Mouse (Mus musculus): Measurements from ENCODE around the gene Pkdrej.
"Not testable (repeated sequence)": the region's sequence is repeated elsewhere in the genome, so short reads cannot be mapped to it uniquely, and the experiment has no call there.

Pkdrej gene

DNA sequence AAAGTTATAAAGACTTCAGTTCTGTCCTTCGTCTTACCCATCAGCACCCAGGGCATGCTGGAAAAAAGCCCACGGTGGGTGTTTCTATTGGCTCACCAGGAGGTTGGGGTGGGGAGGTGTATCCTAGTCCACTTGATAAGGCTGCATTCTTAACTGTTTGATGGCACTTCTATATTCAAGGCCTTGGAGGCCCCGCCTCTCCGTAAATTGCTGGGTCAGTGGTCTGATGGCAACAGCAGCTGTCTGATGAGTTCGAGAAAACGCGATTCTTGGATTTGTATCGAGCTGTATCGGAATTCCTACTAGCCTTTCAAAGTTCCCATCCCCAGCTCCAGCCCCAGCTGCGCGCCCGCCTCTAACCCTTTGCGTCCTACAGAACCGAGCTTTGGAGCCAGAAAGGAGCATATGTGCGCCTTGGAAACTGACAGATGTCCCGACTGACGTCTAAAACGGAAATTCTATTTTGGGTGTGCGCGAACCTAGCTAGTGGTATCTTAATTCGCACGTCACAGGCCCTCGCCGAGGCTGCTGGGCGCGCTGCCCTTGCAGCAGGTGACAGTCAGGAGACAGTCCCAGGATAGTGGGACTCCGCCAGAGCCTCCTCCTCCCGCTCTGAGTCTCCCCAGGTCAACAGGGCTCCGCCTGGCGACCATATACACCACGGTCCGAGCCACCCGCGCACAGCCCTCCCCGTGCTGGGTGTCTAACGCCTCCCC is 10.6 kb downstream of the Pkdrej start:
- ATAC-seq (ENCODE audit: insufficient number of reproducible peaks, low FRiP score, low TSS enrichment) = peak; percentile 83

DNA sequence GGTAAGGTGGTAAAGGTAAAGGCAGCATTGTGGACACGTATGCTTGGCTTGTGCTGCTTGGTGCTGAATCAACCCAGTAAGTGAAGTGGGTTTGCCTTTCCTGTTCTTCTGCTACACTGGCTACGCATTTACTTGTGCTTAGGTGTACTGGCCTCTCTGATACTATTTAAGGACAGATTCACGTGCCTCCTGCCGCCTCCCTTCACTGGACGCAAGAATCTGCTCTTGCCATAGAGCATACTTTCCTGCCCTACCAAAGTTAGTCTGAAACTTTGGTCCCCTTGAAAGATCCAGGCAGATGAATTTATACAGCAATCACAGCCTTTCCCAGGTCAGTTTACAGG is 11.1 kb downstream of the Pkdrej start:
- no peak for ATAC-seq (ENCODE audit: insufficient number of reproducible peaks, low FRiP score, low TSS enrichment)

DNA sequence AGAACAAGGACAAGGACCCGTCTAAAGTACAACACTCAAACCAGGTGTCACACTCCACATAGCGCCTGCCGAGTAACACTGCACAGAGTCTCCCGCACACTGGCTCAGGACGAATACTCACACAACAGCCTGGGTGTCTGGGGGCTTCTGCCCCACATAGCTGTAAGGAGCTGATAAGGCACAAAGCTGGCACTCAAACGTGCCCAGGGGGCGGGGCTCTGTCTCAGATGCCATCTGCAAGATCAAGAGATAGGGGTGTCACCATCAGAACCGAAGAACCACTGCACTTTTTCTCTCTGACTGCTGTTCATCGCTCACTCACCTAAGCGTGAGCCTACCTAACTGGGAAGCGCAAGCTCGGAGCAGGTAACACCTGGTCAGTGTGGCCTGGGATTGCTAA is 12.4 kb downstream of the Pkdrej start:
- no peak for ATAC-seq (ENCODE audit: insufficient number of reproducible peaks, low FRiP score, low TSS enrichment)

DNA sequence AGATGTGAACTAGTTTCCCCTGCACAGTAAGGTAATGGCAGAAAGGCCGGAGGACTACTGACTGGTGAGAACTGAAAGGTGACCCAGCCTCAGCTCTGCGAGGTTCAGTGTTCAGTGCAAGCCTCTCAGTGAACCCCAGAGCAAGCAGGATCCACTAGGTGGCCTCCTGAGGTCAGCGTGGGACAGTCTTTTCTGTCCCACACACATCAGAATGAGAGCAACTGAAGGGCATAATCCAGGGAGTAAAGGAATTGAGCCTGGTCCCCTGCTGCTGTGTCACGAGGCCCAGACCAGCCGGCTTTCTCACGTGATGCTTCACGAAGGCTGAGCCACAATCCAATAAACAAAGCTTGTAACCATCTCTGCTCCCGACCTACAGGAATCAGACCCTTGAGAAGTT is 13.1 kb downstream of the Pkdrej start:
- ATAC-seq (ENCODE audit: insufficient number of reproducible peaks, low FRiP score, low TSS enrichment) = no peak

DNA sequence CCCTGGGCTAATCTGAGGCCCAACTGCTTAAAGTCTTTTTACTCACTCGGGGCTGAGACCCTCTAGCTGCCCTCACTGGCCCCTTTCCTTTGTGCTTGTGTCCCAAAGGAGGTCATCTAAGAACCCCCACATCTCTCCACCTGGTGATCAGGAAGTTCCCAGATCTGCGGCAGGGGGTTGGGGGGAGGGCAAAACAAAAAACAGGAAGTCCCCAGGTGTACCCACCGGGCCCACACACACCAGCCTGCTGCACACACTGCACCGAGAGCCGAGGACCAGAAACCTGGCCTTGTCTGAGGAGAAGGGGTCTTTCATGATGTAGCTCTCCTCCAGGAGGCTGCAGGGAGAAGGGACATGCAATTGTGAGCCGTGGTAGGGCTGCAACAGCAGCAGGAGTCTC is 13.5 kb downstream of the Pkdrej start:
- no peak for ATAC-seq (ENCODE audit: insufficient number of reproducible peaks, low FRiP score, low TSS enrichment)

DNA sequence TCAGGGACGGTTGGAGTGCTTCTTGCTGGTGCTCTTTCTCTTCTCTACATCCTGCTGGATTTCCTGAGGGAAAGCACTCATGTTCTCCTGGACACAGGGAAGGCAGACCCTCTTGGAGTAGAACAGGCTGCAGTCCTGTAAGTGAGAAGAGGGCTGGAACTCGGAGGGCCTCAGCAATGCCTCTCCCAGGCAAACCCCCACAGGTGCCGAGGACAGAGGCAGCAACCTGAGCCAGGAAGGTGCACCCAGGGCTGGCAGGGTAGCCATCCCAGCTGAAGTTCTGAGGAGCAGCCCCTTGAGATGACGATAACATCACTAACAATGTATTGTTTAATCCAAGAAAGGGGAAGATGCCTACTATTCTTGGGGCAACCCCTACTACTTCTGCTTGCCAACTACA is 14.1 kb downstream of the Pkdrej start:
- no peak for ATAC-seq (ENCODE audit: insufficient number of reproducible peaks, low FRiP score, low TSS enrichment)

DNA sequence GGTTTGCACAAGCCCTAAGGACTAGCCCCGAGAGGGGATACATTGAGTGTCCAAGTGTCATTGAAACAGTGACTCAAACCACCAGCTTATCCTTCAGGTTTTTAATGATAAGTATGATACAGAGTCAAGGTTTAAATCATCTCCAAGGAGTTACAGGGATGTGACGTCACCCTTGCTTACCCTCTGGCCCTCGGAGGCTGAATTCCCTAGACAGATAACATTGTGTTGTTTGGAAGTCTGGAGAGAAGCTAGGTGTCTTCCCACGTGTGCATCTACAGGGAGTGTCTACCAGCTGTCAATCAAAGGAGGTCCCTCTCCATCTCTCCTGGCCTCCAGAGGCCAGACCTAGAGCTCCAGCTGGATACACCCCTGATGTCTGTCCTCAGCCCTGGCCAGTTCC is 14.6 kb downstream of the Pkdrej start:
- ATAC-seq (ENCODE audit: insufficient number of reproducible peaks, low FRiP score, low TSS enrichment) = no peak

DNA sequence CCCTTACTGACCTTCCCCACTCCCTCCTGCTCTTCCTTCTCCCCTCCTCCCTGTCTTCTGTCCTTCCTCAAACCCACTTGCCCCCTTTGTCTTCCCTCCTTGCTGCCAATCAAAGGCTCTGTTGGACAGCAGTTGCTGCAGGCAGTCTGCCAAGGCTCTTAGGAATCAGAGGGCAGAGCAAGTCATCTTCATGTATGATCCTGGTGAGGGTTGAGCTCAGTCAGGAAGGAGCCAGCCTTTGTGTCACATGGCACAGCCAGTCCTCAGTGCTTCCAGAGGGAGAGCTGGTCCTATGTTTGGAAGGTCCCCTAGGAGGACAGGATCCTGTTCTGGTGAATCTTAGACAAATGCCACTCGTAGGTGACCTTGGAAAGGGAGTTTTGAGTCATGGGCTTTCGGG is 18.6 kb downstream of the Pkdrej start:
- ATAC-seq (ENCODE audit: insufficient number of reproducible peaks, low FRiP score, low TSS enrichment) = no peak

DNA sequence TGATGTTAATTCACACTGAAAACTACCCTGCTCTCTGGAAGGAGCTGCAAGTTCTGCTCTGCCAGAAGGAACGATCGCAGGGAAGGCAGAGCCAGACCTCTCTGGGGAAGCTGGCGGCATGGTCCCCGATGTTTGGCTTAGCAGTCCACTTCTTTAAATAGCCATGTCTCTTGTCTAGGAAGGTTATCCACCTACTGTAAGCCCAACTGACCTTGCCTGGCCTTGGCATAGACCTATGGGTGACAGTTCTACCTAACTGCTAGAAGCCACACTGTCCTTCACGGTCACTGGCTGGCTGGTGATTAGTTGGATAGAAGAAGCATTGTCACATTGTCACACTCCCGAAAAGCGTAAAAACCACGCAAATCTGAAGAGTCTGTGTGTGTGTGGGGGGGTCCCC is 22.9 kb downstream of the Pkdrej start:
- no peak for ATAC-seq (ENCODE audit: insufficient number of reproducible peaks, low FRiP score, low TSS enrichment)

DNA sequence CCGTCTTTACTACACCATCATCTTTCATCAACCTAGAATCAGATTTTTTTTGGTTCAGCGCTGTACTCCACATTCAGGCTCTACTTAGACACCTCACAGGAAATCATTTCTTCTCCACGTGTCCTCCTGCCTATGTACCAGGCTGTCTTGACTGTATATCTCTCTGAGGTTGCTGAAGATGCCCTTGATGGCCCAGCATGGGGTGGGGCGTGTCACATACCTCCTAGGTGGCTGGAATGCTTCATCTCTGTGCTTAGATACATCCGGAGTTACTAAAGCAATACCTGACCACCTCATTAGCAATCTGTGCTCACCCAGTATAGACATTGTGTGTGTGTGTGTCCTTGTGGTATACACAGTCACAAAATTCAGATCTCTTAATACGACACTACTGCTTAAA is 26.0 kb downstream of the Pkdrej start:
- no peak for ATAC-seq (ENCODE audit: insufficient number of reproducible peaks, low FRiP score, low TSS enrichment)

DNA sequence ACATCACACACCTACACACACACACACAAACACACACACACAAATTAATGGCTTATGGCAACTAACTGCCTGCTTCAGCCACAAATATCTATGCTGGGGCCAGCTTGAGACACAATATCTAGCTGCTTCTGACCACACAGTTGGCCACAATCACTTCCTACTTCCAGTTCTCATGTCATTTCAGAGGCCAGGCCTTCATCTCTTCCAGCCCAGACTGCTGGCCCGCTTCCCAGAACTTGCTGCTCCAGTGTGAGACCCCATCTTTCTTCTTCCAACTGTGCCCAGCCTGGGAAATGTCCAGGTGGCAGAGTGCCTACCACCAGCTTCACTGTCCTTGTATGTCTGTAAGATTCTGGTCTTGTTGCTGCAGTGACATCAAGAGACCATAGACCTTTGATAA is 28.7 kb downstream of the Pkdrej start:
- no peak for ATAC-seq (ENCODE audit: insufficient number of reproducible peaks, low FRiP score, low TSS enrichment)

DNA sequence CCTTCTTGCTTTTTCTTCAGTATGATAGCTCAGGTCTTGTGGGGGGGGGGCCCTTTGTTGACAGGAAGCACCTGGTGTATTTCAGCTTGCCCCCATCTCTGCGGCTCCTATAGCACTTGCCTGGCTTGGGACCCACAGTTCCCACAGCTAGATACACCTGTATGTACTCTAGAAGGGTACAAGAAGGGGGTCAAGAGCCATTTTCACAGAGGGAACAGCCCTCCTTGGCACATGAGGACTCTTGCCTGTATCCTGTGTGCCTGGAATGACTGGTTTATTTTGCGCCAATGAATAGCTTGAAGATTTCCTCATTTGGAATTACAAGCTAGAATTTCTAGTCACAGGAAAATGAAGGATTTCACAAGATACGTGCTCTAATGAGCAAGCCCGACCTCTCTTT is 30.1 kb downstream of the Pkdrej start:
- no peak for ATAC-seq (ENCODE audit: insufficient number of reproducible peaks, low FRiP score, low TSS enrichment)

DNA sequence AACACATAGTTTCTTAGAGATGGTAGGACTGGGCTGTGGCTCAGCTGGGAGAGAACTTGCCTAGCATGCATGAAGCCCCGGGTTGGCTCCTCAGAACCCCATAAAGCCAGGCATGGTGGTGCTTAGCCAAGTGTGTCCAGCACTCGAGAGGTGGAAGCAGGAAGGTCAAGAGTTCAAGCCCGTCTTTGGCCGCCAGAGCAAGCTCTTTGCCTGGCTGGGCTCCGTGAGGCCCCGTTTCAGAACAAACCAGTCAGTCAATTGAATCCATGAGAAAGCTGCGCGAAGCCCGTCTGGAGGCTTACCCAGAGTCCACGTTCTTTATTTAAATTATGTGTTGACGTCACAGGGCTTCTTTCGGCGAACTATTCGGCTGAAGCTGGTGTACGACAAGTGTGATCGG is 32.9 kb downstream of the Pkdrej start:
- ATAC-seq (ENCODE audit: insufficient number of reproducible peaks, low FRiP score, low TSS enrichment) = no peak

DNA sequence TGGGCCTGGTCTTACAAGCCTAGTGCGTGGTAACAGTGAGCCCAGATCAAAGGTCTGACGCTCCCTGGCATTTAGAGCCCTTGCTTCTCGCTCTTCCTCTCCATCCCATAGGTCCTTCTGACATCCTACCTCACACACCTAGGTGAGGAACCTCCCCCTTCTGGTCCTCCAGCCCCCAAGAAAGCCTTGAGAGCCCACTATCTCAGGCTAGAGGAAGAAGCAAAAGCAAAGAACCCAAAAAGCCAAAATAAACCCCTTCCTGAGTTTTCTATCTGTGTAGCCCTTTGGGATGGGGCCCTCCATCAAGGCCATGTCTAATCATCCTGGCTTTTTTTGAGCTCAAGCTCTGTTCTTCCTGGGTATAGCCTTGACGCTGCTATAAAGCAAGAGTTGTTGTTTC is 33.5 kb downstream of the Pkdrej start:
- no peak for ATAC-seq (ENCODE audit: insufficient number of reproducible peaks, low FRiP score, low TSS enrichment)

DNA sequence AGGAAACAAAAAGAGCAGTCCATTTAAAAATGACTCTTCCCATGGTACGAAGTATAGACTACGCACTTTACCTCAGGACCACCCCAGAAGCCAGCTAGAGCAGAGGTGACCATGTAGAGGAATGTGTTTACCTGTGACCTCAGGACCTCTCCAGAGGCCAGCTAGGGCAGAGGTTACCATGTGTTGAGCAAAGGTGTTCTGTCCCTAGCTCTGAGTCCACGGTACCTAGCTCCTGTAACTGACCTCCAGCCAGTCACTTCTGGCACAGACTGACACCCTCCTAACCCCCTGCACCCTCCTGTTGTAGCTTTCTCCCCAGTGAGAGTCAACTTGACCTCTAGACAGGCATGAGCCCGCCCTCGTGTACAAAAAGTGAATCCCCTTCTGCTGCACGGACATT is 34.1 kb downstream of the Pkdrej start:
- ATAC-seq (ENCODE audit: insufficient number of reproducible peaks, low FRiP score, low TSS enrichment) = no peak

DNA sequence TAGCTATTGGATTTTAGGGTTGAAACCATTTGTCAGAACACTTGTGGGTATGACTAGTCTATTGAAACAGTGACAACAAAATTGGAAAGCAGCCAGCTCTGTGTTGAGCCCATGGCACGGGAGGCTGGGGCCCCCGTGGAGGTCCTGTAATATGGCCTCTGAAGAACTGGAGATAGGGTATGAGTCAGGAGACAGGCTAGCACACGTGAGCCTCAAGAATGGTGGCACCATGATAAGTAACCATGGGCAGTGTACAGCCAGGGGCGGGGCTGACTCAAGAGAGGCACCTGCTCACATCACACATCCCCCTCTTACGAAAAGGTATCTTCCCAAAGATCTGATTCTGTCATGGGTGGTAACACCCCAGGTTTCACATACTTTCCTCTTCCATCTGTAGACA is 34.8 kb downstream of the Pkdrej start:
- ATAC-seq (ENCODE audit: insufficient number of reproducible peaks, low FRiP score, low TSS enrichment) = no peak

DNA sequence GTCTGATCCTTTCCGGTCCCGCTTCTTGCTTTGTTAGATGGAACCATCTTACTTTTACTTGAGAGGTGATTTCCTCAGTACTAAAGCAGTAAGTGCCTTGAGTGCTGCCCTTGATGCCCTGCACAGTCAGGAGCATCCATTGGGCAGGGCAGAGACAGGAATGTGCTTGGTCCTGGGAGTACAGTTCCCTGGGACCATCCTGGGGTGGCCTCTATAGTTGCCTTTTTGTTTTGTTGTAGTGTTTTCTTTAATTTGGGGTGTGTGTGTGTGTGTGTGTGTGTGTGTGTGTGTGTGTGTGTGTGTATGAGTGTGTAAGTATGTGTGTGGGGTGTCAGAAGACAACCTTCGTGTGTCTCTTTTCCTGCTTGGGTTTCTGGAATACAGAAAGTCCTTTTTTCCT is 37.2 kb downstream of the Pkdrej start:
- ATAC-seq (ENCODE audit: insufficient number of reproducible peaks, low FRiP score, low TSS enrichment) = no peak

DNA sequence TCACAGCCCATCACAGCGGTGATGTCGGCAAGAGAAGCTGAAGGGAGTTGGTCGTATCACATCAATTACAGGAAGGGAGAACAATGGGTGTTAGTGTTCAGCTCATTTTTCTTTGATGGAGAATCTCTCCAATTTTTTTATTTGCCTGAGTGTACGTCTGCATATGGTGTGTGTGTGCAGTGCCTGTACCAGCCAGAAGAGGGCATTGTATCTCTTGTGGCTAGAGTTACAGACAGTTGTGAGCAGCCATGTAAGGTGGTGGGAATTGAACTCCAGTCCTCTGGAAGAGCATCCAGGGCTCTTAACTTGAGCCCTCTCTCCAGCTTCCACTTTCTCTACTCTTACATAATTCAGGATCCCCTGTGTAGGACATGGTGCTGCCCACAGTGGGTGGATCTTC is 38.4 kb downstream of the Pkdrej start:
- no peak for ATAC-seq (ENCODE audit: insufficient number of reproducible peaks, low FRiP score, low TSS enrichment)

DNA sequence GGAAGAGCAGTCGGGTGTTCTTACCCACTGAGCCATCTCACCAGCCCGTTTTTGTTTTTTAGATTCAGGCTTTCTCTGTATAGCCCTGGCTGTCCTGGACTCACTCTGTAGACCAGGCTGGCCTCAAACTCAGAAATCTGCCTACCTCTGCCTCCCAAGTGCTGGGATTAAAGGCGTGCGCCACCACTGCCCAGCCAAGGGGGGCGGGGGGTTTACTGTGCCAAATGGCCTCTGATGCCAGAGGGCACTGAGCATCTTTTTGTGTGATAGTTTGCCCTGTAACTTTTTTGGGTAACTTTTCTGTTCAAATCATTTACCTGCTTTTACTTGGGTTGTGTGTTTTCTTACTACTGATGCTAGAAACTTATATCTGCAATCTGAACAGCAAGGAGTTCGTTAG is 42.6 kb downstream of the Pkdrej start:
- ATAC-seq (ENCODE audit: insufficient number of reproducible peaks, low FRiP score, low TSS enrichment) = not testable (repeated sequence)

DNA sequence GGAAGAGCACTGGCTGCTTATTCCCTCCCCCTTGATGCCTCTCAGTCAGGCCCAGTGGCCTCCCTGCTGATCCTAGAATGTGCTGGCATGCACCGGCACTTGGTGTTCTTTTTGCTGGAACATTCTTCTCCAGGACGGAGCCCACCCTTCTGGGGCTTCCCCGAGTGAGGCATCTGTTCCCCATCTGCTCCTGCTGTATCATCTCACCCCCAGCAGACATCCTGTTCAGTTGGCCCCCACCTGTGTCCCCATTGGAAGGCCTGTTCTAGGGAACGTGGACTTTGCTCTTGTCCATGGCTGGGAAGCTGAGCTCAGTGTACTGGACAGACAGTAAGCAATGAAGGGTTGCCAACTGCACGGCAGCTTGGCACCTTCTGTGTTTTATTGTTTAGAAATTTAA is 44.8 kb downstream of the Pkdrej start:
- ATAC-seq (ENCODE audit: insufficient number of reproducible peaks, low FRiP score, low TSS enrichment) = no peak

DNA sequence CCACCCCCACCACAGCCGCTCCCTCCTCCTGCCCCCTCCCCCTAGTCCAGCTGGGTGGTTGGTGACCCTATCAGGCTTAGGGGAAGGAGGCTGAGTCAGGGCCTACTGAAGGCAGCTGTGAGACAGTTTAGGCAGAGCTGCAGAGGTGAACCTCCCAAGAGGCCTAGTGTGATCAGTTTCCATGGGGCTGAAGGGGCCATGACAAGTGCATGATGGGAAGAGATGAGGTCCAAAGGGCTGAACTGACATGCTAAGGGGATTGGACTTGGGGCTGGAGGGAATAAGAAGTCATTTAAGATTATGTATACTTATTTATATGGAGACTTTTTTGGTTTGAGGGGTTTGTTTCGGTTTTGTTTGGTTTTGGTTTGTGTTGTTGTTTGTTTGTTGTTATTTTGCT is 45.3 kb downstream of the Pkdrej start:
- no peak for ATAC-seq (ENCODE audit: insufficient number of reproducible peaks, low FRiP score, low TSS enrichment)

DNA sequence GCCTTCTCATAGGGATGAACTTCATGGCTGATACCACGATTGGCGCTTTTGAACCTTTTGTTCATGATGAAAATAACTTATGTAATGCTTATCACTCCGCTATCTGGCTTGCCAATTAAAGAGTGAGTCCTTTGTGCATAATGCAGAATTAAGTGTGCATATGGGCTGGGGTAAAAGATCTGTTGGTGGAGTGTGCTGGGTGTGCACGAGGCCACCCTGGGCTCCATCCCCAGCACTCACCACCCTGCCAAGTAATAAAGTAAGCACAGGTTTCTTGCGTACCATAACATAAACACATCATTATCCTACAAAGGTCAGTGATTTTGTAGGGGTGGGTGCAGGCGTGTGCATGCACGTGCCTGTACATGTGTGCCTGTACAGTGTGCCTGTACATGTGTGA is 46.5 kb downstream of the Pkdrej start:
- ATAC-seq (ENCODE audit: insufficient number of reproducible peaks, low FRiP score, low TSS enrichment) = no peak

DNA sequence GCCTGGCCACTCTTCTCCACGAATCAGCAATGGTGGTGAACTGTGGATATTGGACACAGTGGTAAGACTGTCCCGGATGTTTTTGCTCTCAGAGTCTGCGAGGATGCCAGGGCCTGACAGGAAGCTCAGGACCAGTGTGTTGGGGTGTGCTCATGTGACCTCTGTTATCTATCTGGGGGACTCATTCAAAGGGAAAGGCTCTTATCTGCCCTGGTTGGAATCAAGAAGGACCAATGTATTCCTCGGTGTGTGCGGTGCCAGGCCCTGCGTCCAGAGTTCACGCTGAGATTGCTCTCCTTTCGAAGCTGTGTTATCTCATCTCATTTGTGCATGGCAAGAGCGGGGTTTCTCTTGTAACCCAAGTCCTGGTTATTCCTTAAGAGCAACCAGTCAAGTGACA is 47.1 kb downstream of the Pkdrej start:
- no peak for ATAC-seq (ENCODE audit: insufficient number of reproducible peaks, low FRiP score, low TSS enrichment)
